Mouse (Mus musculus) CH12.LX (cell line): ENCODE results near the gene Adamts14. TPM values are rescaled to one million over a fixed set of nuclear protein-coding genes. Genes with fewer than 3 reads are reported as not detected.

Source experiments
- DNase-seq: peaks from one replicate; pipeline ENCODE4 v3.0.0-alpha.2; 2013; ENCODE audit errors: extremely low read depth
- H3K27ac ChIP-seq: 2 replicates; pipeline ENCODE4 v1.5.1; 2012; ENCODE audit warnings: low read depth, mild to moderate bottlenecking, control low read depth, moderate library complexity; ENCODE audit not compliant: insufficient read depth
- H3K27me3 ChIP-seq: replicated peaks from 2 replicates; pipeline ENCODE3; 2012; ENCODE audit warnings: inconsistent platforms
- H3K36me3 ChIP-seq, 2 experiments: replicated peaks in 1 of 2; 2 replicates each; pipeline versions ENCODE3 to v1.6.1; 2012; ENCODE audit warnings: inconsistent platforms in 1 of 2, low read length in 1 of 2, mild to moderate bottlenecking in 1 of 2, mixed read lengths in 1 of 2, moderate library complexity in 1 of 2; ENCODE audit not compliant: control insufficient read depth in 1 of 2, insufficient read depth in 1 of 2
- H3K4me1 ChIP-seq, 2 experiments: 2 replicates each; pipeline ENCODE4 v1.6.1; 2012; ENCODE audit warnings: inconsistent platforms in 1 of 2, moderate library complexity in 1 of 2; ENCODE audit not compliant: insufficient read depth in 2 of 2, control insufficient read depth in 1 of 2
- H3K4me2 ChIP-seq: 2 replicates; pipeline ENCODE4 v1.6.1; 2012; ENCODE audit warnings: low read depth, mild to moderate bottlenecking, control low read depth; ENCODE audit not compliant: poor library complexity, insufficient read depth, severe bottlenecking
- H3K4me3 ChIP-seq, 3 experiments: fragments of 150-350 bp in 1 of 3; sonication (generic) in 1 of 3; replicated peaks in 1 of 3; 2 replicates each; pipeline versions ENCODE3 to v1.5.1; 2011 to 2012; ENCODE audit warnings: low read depth in 2 of 3, low read length in 2 of 3, mild to moderate bottlenecking in 2 of 3, moderate library complexity in 2 of 3, control low read depth in 1 of 3, improper control_type of control experiment in 1 of 3, inconsistent platforms in 1 of 3, mixed read lengths in 1 of 3; ENCODE audit not compliant: poor library complexity in 1 of 3
- H3K79me2 ChIP-seq: replicated peaks from 2 replicates; pipeline ENCODE4 v1.6.1; 2012; ENCODE audit warnings: mild to moderate bottlenecking, moderate library complexity; ENCODE audit not compliant: control insufficient read depth, poor library complexity, insufficient read depth, severe bottlenecking; ENCODE audit errors: extremely low read depth
- H3K9ac ChIP-seq: 2 replicates; pipeline ENCODE4 v1.6.1; 2012; ENCODE audit warnings: low read depth, mild to moderate bottlenecking, control low read depth, moderate library complexity; ENCODE audit not compliant: insufficient read depth
- H3K9me3 ChIP-seq: replicated peaks from 2 replicates; pipeline ENCODE3; 2012; ENCODE audit warnings: low read length, inconsistent platforms, mixed read lengths
- CTCF ChIP-seq, 2 experiments: IDR thresholded peaks in 1 of 2; conservative IDR thresholded peaks in 1 of 2; 2 replicates each; pipeline ENCODE4 v1.5.1; 2011 to 2012; ENCODE audit warnings: low read depth in 2 of 2, low read length in 2 of 2, improper control_type of control experiment in 1 of 2, inconsistent platforms in 1 of 2, mild to moderate bottlenecking in 1 of 2, moderate library complexity in 1 of 2
- ELF1 ChIP-seq: IDR thresholded peaks from 2 replicates; pipeline ENCODE4 v1.6.1; 2014; ENCODE audit warnings: low read depth, mild to moderate bottlenecking, inconsistent platforms, low read length, improper control_type of control experiment
- EP300 ChIP-seq: IDR thresholded peaks from 2 replicates; pipeline ENCODE4 v1.6.1; 2011; ENCODE audit warnings: low read length, improper control_type of control experiment
- ETS1 ChIP-seq: conservative IDR thresholded peaks from 2 replicates; pipeline ENCODE4 v1.6.1; 2012; ENCODE audit warnings: low read depth, mild to moderate bottlenecking, inconsistent platforms, low read length, improper control_type of control experiment, moderate library complexity
- HCFC1 ChIP-seq: IDR thresholded peaks from 2 replicates; pipeline ENCODE4 v1.6.1; 2012; ENCODE audit warnings: low read depth, mild to moderate bottlenecking, inconsistent platforms, low read length, improper control_type of control experiment
- MAFK ChIP-seq: IDR thresholded peaks from 2 replicates; pipeline ENCODE4 v1.6.1; 2011; ENCODE audit warnings: low read length, improper control_type of control experiment; ENCODE audit not compliant: insufficient replicate concordance
- MAX ChIP-seq: IDR thresholded peaks from 2 replicates; pipeline ENCODE4 v1.6.1; 2011; ENCODE audit warnings: low read length, improper control_type of control experiment
- MYC ChIP-seq: IDR thresholded peaks from 2 replicates; pipeline ENCODE4 v1.6.1; 2011; ENCODE audit warnings: low read depth, mild to moderate bottlenecking, improper control_type of control experiment, low read length
- POLR2A ChIP-seq: IDR thresholded peaks from 2 replicates; pipeline ENCODE4 v1.6.1; 2011; ENCODE audit warnings: low read depth, mild to moderate bottlenecking, improper control_type of control experiment, low read length
- POLR2AphosphoS2 ChIP-seq: IDR thresholded peaks from 2 replicates; pipeline ENCODE4 v1.6.1; 2011; ENCODE audit warnings: low read depth, low read length, improper control_type of control experiment
- RAD21 ChIP-seq: IDR thresholded peaks from 2 replicates; pipeline ENCODE4 v1.6.1; 2011; ENCODE audit warnings: low read depth, mild to moderate bottlenecking, low read length, improper control_type of control experiment, moderate library complexity
- RCOR1 ChIP-seq: conservative IDR thresholded peaks from 2 replicates; pipeline ENCODE4 v1.6.1; 2012; ENCODE audit warnings: low read depth, mild to moderate bottlenecking, inconsistent platforms, low read length, improper control_type of control experiment
- SIN3A ChIP-seq: IDR thresholded peaks from 2 replicates; pipeline ENCODE4 v1.6.1; 2012; ENCODE audit warnings: low read length, improper control_type of control experiment, inconsistent platforms
- SMC3 ChIP-seq: IDR thresholded peaks from 2 replicates; pipeline ENCODE4 v1.6.1; 2011; ENCODE audit warnings: low read depth, low read length, improper control_type of control experiment
- TCF12 ChIP-seq: IDR thresholded peaks from 2 replicates; pipeline ENCODE4 v1.6.1; 2014; ENCODE audit warnings: low read depth, mild to moderate bottlenecking, inconsistent platforms, low read length, improper control_type of control experiment
- USF1 ChIP-seq: IDR thresholded peaks from 2 replicates; pipeline ENCODE4 v1.6.1; 2014; ENCODE audit warnings: low read depth, mild to moderate bottlenecking, inconsistent platforms, low read length, improper control_type of control experiment
- USF2 ChIP-seq: conservative IDR thresholded peaks from 2 replicates; pipeline ENCODE4 v1.6.1; 2011; ENCODE audit warnings: low read depth, low read length, improper control_type of control experiment
- ZMIZ1 ChIP-seq: IDR thresholded peaks from 2 replicates; pipeline ENCODE4 v1.6.1; 2012; ENCODE audit warnings: low read depth, mild to moderate bottlenecking, inconsistent platforms, low read length, improper control_type of control experiment
- ZNF384 ChIP-seq: IDR thresholded peaks from 2 replicates; pipeline ENCODE4 v1.6.1; 2012; ENCODE audit warnings: low read depth, low read length, improper control_type of control experiment, inconsistent platforms
- dilution Hi-C: fragments of 300-500 bp; cut with MboI; formaldehyde crosslinking; loops from 2 replicates; pipeline ENCODE4 v1.14.3; 2020; ENCODE audit warnings: low sequenced_read_pairs; ENCODE audit not compliant: extremely low pct_unique_long_range_greater_than_20kb, extremely low pct_ligation_motif_present
- in situ Hi-C: fragments of 300-500 bp; cut with MboI; formaldehyde crosslinking; loops from 3 replicates; pipeline ENCODE4 v1.14.3; 2019; ENCODE audit warnings: low sequenced_read_pairs, low pct_ligation_motif_present, low pct_unique_long_range_greater_than_20kb, mixed read lengths
- polyA plus RNA-seq: library from polyadenylated mRNA; unstranded; fragments of >175 nt; gene quantifications from 2 replicates; pipeline ENCODE4 v1.2.1, GENCODE M21; 2012; ENCODE audit warnings: low read depth; ENCODE audit not compliant: insufficient read length
- total RNA-seq, 2 experiments: library from RNA; depleted of rRNA; stranded (reverse); fragments of 300-350 nt in 1 of 2; fragments of >200 nt in 1 of 2; gene quantifications; 2 replicates each; pipeline ENCODE4 v1.2.3; 2012 to 2014

Adamts14 gene
- total and polyA plus RNA-seq, 3 experiments = 1.2 to 2.7 (median 2.5) TPM

- TF ChIP-seq POLR2A = no peak
- TF ChIP-seq MAX = no peak
- no peak for TF ChIP-seq TCF12
- TF ChIP-seq SIN3A = no peak
- TF ChIP-seq MYC = no peak
- TF ChIP-seq RCOR1 = no peak
- no peak for TF ChIP-seq USF2
- TF ChIP-seq ELF1 = no peak
- no peak for TF ChIP-seq RAD21
- no peak for TF ChIP-seq SMC3
- no peak for TF ChIP-seq MAFK
- TF ChIP-seq ETS1 = no peak
- Histone ChIP-seq H3K4me1 (peaks cover 10 to 32% of the 10 kb centered on the region in 2 experiments), H3K4me3 (no peak overlapping the region), H3K9me3 (no peaks in the 10 kb centered on the region), H3K4me2 (no peak overlapping the region), H3K36me3 (peaks cover 16 to 63% of the 10 kb centered on the region in 2 experiments), H3K27me3 (no peaks in the 10 kb centered on the region), H3K27ac (no peak overlapping the region), H3K9ac (no peak overlapping the region), H3K79me2 (no peaks in the 10 kb centered on the region; the same call in 1 of the 2 replicates)
- in situ Hi-C loops = loop anchor here (5.0 kb wide), 1 partner anchor 127 kb away; no protein-coding TSS in a partner anchor
- DNase-seq = no peak
- dilution Hi-C loops = no loop called here
These were observed 78.0 kb downstream of the Adamts14 start for GRCm38 (mm10) chr10:61195216-61195615.

- no peak overlapping the region for H3K4me3 ChIP-seq
- DNase-seq = no peak
- no peaks in the 10 kb centered on the region; the same call in 1 of the 2 replicates for H3K79me2 ChIP-seq
- peaks cover 10 to 32% of the 10 kb centered on the region in 2 experiments for H3K4me1 ChIP-seq
- no peaks in the 10 kb centered on the region for H3K27me3 ChIP-seq
- peaks cover 16 to 63% of the 10 kb centered on the region in 2 experiments for H3K36me3 ChIP-seq
- no peak overlapping the region for H3K4me2 ChIP-seq
- in situ Hi-C loops (loop anchor here (5.0 kb wide), 1 partner anchor 128 kb away; no protein-coding TSS in a partner anchor), dilution Hi-C loops (no loop called here)
- no peak overlapping the region for H3K9ac ChIP-seq
- H3K27ac ChIP-seq = no peak overlapping the region
- TF ChIP-seq ZNF384 (no peak), HCFC1 (no peak), POLR2A (no peak), ETS1 (no peak), USF1 (no peak), EP300 (no peak), ZMIZ1 (no peak), CTCF (conservative IDR thresholded peaks at IDR 0.05 in 1 of 2, IDR thresholded peaks at IDR 0.05 in 1 of 2; ENCODE audit: low read depth in 2 of 2, low read length in 2 of 2) (no peak), POLR2AphosphoS2 (no peak)
- TF ChIP-seq, all 38 proteins: peak for 0
- no peaks in the 10 kb centered on the region for H3K9me3 ChIP-seq
These were observed 78.6 kb downstream of the Adamts14 start for GRCm38 (mm10) chr10:61194611-61195010.
